Mouse (Mus musculus): ENCODE measurements around the gene Peg10. TPM values are rescaled to one million over a fixed set of nuclear protein-coding genes. Genes with fewer than 3 reads are reported as not detected.

Peg10 gene
- polyA plus RNA-seq, 1 experiment from 2014 or later = 6.6 TPM

DNA sequence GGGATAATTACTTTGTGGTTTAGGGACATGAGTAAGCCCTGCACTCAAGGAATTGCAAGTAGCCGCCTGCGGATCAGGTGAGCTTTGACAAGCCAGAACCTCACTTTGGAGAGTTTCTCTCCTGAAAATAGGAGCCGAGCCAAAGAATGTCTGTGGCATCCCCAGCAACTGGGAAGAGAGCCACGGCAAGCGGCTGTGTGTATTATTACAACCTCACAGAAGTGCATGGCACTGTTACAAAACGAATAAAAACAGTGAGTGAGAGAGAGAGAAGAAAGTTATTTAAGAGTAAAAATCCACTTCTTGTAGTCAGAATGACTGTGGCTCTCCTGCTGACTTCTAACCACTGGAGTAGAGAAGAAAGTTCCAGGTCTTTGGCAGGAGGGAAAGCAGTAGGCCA lies 6.6 kb upstream of the Peg10 start:
- DNase-seq (ENCODE audit: low spot score) (no peak), ATAC-seq (replicated peaks; ENCODE audit: low FRiP score, low TSS enrichment, low read depth) (no peak)
- Histone ChIP-seq H3K27me3 (replicated peaks; ENCODE audit: control insufficient read depth, insufficient read depth, low read length) (no peaks in the 10 kb centered on the region), H3K4me2 (ENCODE audit: low read length) (no peak overlapping the region), H3K9ac (ENCODE audit: low read length) (no peak overlapping the region), H3K9me3 (ENCODE audit: control insufficient read depth, low read length) (no peaks in the 10 kb centered on the region), H3K27ac (ENCODE audit: low read depth) (no peak overlapping the region), H3K36me3 (ENCODE audit: control insufficient read depth, insufficient read depth, low read length) (no peaks in the 10 kb centered on the region), H3K4me1 (replicated peaks; ENCODE audit: control insufficient read depth, insufficient read depth, low read length) (peaks cover 18% of the 10 kb centered on the region), H3K4me3 (ENCODE audit: low read depth, low read length) (no peak overlapping the region)
- 29% methylated on average over 6 of the region's 6 CpGs for WGBS

DNA sequence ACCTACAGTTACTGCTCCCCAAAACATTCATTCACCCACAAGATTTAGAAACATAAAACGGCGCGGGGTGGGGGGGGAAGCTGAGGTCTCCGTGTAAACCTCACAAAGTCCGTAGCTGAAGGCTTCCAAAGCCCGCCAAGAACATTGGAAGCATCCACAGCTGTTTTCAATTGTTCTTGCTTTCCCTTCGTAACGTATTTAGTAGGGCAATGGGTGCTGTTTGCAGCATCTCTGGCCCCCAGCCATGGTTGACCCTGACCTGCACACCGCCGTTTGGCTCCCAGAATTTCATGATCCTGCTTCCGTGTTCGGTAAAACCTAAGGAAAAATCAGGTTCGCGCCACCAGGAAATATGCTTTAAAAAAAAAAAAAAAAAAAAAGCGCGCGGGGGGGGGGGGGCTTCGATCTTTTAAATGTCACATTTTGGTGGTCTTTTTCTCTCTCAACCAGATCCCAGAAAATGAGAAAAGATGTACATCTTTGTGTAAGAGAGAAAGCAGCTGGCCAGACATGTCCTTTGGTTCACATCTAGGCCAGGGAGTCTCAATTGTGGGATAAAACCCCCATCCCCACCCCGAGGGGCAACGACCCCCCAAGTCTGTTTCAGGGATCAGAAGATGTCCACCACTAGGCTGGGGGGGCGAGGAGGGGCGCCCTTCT lies 940 bp upstream of the Peg10 start:
- Histone ChIP-seq H3K4me1 (replicated peaks; ENCODE audit: control insufficient read depth, insufficient read depth, low read length) (peaks cover 12% of the 10 kb centered on the region), H3K4me3 (ENCODE audit: low read depth, low read length) (peak overlapping the region; percentile 41), H3K27me3 (replicated peaks; ENCODE audit: control insufficient read depth, insufficient read depth, low read length) (no peaks in the 10 kb centered on the region), H3K36me3 (ENCODE audit: control insufficient read depth, insufficient read depth, low read length) (no peaks in the 10 kb centered on the region), H3K4me2 (ENCODE audit: low read length) (peak overlapping the region; percentile 43), H3K27ac (ENCODE audit: low read depth) (peak overlapping the region; percentile 51), H3K9ac (ENCODE audit: low read length) (peak overlapping the region; percentile 57), H3K9me3 (ENCODE audit: control insufficient read depth, low read length) (peaks cover 22% of the 10 kb centered on the region; the same call in 1 of the 2 replicates)
- 65% methylated on average over 22 of the region's 22 CpGs for WGBS
- no peak for ATAC-seq (replicated peaks; ENCODE audit: low FRiP score, low TSS enrichment, low read depth)
- peak; percentile 74 for DNase-seq (ENCODE audit: low spot score)

DNA sequence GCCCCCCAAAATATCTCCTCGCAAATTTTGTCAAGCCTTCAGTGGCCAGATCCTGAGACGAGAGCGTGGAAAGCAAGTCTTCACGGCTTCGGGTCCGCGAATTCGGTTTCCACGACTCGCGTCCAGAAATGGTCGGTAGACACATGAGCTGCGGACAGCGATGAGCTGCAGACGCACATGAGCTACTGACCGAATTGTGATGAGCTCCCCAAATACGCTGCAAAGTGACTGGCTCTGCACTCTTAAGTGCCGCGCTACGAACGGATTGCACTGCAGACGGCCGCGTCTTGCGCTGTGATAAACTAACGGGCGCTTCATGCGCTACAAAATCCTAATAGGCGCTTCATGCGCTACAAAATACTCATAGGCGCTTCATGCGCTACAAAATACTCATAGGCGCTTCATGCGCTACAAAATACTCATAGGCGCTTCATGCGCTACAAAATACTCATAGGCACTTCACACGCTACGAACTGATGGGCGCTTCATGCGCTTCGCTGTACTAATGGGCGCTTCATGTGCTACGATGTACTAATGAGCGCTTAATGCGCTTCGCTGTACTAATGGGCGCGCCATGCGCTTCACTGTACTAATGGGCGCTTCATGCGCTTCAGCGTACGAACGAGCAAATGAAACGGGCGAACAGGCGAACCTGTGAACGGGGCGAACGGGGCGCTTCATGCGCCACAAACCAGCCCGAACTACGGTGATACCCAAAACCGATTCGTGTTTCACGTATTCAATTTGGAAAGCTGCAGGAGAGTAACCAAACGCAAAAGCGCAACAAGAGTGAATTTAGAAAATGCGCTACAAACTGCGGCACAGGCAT lies 785 bp downstream of the Peg10 start:
- Histone ChIP-seq H3K36me3 (ENCODE audit: control insufficient read depth, insufficient read depth, low read length) (no peaks in the 10 kb centered on the region), H3K4me1 (replicated peaks; ENCODE audit: control insufficient read depth, insufficient read depth, low read length) (peaks cover 6% of the 10 kb centered on the region; the same call in 1 of the 2 replicates), H3K4me2 (ENCODE audit: low read length) (peak overlapping the region; percentile 43), H3K4me3 (ENCODE audit: low read depth, low read length) (peak overlapping the region; percentile 41), H3K27me3 (replicated peaks; ENCODE audit: control insufficient read depth, insufficient read depth, low read length) (no peaks in the 10 kb centered on the region), H3K9me3 (ENCODE audit: control insufficient read depth, low read length) (peaks cover 22% of the 10 kb centered on the region; the same call in 1 of the 2 replicates), H3K27ac (ENCODE audit: low read depth) (peak overlapping the region; percentile 69), H3K9ac (ENCODE audit: low read length) (peak overlapping the region; percentile 34)
- DNase-seq (ENCODE audit: low spot score) (peak; percentile 77), ATAC-seq (replicated peaks; ENCODE audit: low FRiP score, low TSS enrichment, low read depth) (no peak)
- whole genome bisulfite sequencing = 54% methylated on average over 71 of the region's 71 CpGs

DNA sequence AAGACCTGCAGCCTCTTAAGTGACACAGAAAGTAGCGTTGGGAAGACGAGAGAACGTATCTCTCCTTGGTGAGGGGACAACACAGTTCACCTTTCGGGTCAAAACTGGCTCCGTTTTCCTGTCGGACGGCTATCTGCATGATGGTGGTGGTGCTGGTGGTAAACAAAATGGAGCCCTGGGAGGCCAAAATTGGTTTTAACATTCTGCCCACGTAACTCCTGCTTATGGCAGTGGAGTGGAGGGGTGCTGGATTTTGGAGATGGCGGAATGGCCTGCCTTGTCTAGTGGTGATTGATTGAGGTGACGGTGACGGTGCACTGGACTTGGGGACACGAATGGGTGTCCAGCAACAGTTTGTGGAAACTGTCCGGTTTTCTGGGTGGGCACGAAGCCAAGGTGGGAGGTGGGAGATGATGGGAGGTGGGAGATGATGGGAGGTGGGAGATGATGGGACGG lies 1.4 kb downstream of the Peg10 start:
- Histone ChIP-seq H3K36me3 (ENCODE audit: control insufficient read depth, insufficient read depth, low read length) (no peaks in the 10 kb centered on the region), H3K4me2 (ENCODE audit: low read length) (peak overlapping the region; percentile 43), H3K4me1 (replicated peaks; ENCODE audit: control insufficient read depth, insufficient read depth, low read length) (peaks cover under 1% of the 10 kb centered on the region; the same call in 1 of the 2 replicates), H3K27ac (ENCODE audit: low read depth) (no peak overlapping the region), H3K9me3 (ENCODE audit: control insufficient read depth, low read length) (peaks cover 22% of the 10 kb centered on the region; the same call in 1 of the 2 replicates), H3K27me3 (replicated peaks; ENCODE audit: control insufficient read depth, insufficient read depth, low read length) (no peaks in the 10 kb centered on the region), H3K9ac (ENCODE audit: low read length) (no peak overlapping the region), H3K4me3 (ENCODE audit: low read depth, low read length) (peak overlapping the region; percentile 41)
- ATAC-seq (replicated peaks; ENCODE audit: low FRiP score, low TSS enrichment, low read depth) (peak; percentile 38), DNase-seq (ENCODE audit: low spot score) (no peak)
- WGBS = 40% methylated on average over 15 of the region's 15 CpGs

DNA sequence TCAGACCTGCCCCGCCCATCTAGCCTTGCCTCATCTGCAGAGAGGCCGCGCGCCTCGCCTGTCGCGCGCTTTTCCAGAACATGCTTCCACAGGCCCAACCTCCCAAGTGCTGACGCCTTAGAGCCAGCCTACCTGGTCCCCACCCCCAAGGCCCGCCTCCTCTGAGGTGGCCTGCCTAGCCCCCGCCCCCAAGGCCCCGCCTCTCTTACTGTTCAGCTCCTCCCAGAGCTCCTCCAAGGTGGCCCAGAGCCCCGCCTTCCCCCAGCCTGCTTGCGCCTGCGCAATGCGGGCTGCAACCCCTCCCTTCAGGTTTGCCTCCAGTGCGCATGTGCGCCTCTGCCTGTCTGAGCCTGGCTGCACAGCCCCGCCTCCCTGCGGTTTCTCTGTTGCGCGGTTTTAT lies 2.0 kb downstream of the Peg10 start:
- no peak overlapping the region for H3K9ac ChIP-seq (ENCODE audit: low read length)
- WGBS = 59% methylated on average over 22 of the region's 22 CpGs
- DNase-seq (ENCODE audit: low spot score) (peak; percentile 90), ATAC-seq (replicated peaks; ENCODE audit: low FRiP score, low TSS enrichment, low read depth) (peak; percentile 91)
- H3K9me3 ChIP-seq (ENCODE audit: control insufficient read depth, low read length) = peaks cover 22% of the 10 kb centered on the region; the same call in 1 of the 2 replicates
- peak overlapping the region; percentile 43 for H3K4me2 ChIP-seq (ENCODE audit: low read length)
- no peaks in the 10 kb centered on the region for H3K36me3 ChIP-seq (ENCODE audit: control insufficient read depth, insufficient read depth, low read length)
- no peaks in the 10 kb centered on the region for H3K4me1 ChIP-seq (replicated peaks; ENCODE audit: control insufficient read depth, insufficient read depth, low read length)
- H3K27ac ChIP-seq (ENCODE audit: low read depth) = no peak overlapping the region
- peak overlapping the region; percentile 41 for H3K4me3 ChIP-seq (ENCODE audit: low read depth, low read length)
- no peaks in the 10 kb centered on the region for H3K27me3 ChIP-seq (replicated peaks; ENCODE audit: control insufficient read depth, insufficient read depth, low read length)

DNA sequence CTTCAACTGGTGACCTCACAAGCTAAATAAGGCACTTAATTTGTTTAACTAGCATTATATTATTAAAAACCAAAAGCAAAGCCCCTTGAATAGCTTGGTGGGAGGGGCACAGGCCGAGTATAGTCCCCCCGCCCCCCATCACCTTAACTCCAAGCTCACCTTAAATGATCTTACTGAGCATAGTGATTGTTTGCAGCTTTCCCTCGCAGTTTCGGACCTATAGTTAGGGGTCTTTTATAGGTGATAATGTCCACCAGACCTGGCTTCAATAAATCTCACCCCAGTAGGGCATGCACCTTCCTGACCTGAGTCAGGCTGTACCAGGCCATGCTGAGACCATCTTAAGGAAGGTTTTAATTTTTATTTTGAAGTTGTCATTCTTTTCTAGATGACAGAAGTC lies 4.2 kb downstream of the Peg10 start:
- Histone ChIP-seq H3K27me3 (replicated peaks; ENCODE audit: control insufficient read depth, insufficient read depth, low read length) (no peaks in the 10 kb centered on the region), H3K4me2 (ENCODE audit: low read length) (no peak overlapping the region), H3K27ac (ENCODE audit: low read depth) (no peak overlapping the region), H3K36me3 (ENCODE audit: control insufficient read depth, insufficient read depth, low read length) (no peaks in the 10 kb centered on the region), H3K4me1 (replicated peaks; ENCODE audit: control insufficient read depth, insufficient read depth, low read length) (no peaks in the 10 kb centered on the region), H3K9ac (ENCODE audit: low read length) (no peak overlapping the region), H3K9me3 (ENCODE audit: control insufficient read depth, low read length) (peaks cover 27% of the 10 kb centered on the region; the same call in 1 of the 2 replicates), H3K4me3 (ENCODE audit: low read depth, low read length) (no peak overlapping the region)
- WGBS = 71% methylated on average over 4 of the region's 4 CpGs
- DNase-seq (ENCODE audit: low spot score) = no peak
- no peak for ATAC-seq (replicated peaks; ENCODE audit: low FRiP score, low TSS enrichment, low read depth)

DNA sequence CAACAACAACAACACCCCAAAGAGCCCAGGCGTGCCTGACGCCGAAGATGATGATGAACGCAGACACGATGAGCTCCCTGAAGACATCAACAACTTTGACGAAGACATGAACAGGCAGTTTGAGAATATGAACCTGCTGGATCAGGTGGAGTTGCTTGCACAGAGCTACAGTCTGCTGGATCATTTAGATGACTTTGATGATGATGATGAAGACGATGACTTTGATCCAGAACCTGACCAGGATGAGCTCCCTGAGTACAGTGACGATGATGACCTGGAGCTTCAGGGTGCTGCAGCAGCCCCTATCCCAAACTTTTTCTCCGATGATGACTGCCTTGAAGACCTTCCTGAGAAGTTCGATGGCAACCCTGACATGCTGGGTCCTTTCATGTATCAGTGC lies 7.2 kb downstream of the Peg10 start:
- no peak for ATAC-seq (replicated peaks; ENCODE audit: low FRiP score, low TSS enrichment, low read depth)
- H3K9me3 ChIP-seq (ENCODE audit: control insufficient read depth, low read length) = peaks cover 9% of the 10 kb centered on the region; the same call in 1 of the 2 replicates
- no peaks in the 10 kb centered on the region for H3K36me3 ChIP-seq (ENCODE audit: control insufficient read depth, insufficient read depth, low read length)
- 92% methylated on average over 10 of the region's 10 CpGs for WGBS
- H3K4me2 ChIP-seq (ENCODE audit: low read length) = no peak overlapping the region
- no peak overlapping the region for H3K27ac ChIP-seq (ENCODE audit: low read depth)
- H3K4me3 ChIP-seq (ENCODE audit: low read depth, low read length) = no peak overlapping the region
- H3K9ac ChIP-seq (ENCODE audit: low read length) = no peak overlapping the region
- H3K4me1 ChIP-seq (replicated peaks; ENCODE audit: control insufficient read depth, insufficient read depth, low read length) = no peaks in the 10 kb centered on the region
- no peaks in the 10 kb centered on the region for H3K27me3 ChIP-seq (replicated peaks; ENCODE audit: control insufficient read depth, insufficient read depth, low read length)
- DNase-seq (ENCODE audit: low spot score) = no peak

DNA sequence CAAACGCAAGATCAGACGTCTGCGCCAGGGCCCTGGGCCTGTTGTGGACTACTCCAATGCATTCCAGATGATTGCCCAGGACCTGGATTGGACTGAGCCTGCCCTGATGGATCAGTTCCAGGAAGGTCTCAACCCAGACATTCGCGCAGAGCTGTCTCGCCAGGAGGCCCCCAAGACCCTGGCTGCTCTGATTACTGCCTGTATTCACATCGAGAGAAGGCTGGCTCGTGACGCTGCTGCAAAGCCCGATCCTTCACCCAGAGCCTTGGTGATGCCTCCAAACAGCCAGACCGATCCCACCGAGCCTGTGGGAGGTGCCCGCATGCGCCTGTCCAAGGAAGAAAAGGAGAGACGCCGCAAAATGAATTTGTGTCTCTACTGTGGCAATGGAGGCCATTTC lies 7.8 kb downstream of the Peg10 start:
- Histone ChIP-seq H3K9ac (ENCODE audit: low read length) (no peak overlapping the region), H3K4me2 (ENCODE audit: low read length) (no peak overlapping the region), H3K4me3 (ENCODE audit: low read depth, low read length) (no peak overlapping the region), H3K27ac (ENCODE audit: low read depth) (no peak overlapping the region), H3K36me3 (ENCODE audit: control insufficient read depth, insufficient read depth, low read length) (no peaks in the 10 kb centered on the region), H3K9me3 (ENCODE audit: control insufficient read depth, low read length) (peaks cover 9% of the 10 kb centered on the region; the same call in 1 of the 2 replicates), H3K4me1 (replicated peaks; ENCODE audit: control insufficient read depth, insufficient read depth, low read length) (no peaks in the 10 kb centered on the region), H3K27me3 (replicated peaks; ENCODE audit: control insufficient read depth, insufficient read depth, low read length) (no peaks in the 10 kb centered on the region)
- no peak for ATAC-seq (replicated peaks; ENCODE audit: low FRiP score, low TSS enrichment, low read depth)
- DNase-seq (ENCODE audit: low spot score) = no peak
- WGBS = 95% methylated on average over 16 of the region's 16 CpGs

Data from intestine, embryonic 14.5 days (tissue).